Mouse (Mus musculus) testis, postnatal 14 days (tissue): ENCODE measurements at regions not wholly inside any gene's neighbourhood (a gene's known extent, or its start where the extent isn't known, plus 50 kb on each side); places are given as distances from the start of the nearest gene placed in this dataset.
A peak's percentile ranks its signal among the peaks of the same experiment; 100 is the strongest.

ENCODE experiments used
- DNase-seq: peaks from one replicate; pipeline ENCODE4 v3.0.0; 2021; ENCODE audit warnings: low spot score

DNA sequence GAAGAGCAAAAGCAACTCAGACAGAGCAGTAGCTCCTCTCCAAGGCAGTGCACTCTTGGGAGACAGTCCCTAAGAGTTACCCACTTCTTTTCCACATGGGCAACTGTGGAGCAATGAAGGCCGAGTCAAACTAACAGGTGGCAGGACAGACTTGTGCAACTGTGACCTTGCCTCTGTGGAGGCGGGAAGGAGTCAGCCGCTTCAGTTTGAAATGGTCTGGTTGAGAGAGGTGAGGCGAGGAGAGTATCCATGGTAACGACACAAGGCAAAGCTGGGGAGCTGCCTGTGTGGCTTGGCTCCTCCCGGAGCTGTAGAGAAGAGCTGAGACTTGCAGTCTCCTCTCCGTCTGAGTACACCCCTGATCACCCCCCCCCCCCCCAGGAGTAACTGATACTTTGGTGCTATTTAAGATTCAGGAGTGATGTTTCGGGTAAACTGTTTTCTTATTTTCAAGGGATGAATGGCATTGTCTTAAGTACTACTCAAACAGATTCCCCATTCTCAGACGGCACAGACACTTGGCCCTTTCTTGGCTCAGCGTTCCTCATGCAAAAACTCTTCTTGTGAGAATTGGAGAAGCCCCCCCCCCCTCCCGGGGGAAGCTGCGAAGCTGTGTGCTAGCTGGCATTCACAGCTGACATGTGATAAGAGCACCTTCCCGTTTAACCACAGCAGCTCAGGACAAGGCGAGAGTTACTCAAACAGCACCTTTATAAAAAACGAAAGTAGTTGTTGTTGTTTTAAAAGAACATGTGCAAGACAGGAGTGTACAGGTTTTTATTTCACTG is 54.9 kb upstream of the Chst1 start:
- DNase-seq, result no peak

DNA sequence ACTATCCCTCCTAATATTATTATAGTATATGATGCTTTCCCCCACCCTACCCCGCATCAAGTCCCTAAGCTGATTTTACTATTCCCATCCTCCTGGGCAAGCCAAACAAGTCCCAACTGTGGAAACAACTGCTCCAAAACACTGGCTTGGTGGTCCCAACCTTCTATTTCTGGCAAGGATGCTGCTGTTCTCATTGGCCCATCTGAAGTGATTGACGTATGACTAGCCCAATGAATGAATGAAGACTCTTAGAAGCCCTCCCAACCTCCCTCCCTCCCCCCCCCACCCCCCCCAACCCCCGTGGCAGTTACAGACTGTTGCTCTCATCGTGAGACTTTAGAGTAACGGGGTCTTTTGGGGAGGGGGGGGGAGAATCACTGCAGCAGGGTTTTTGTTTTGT is 58.7 kb upstream of the Chst1 start:
- DNase-seq, result peak; percentile 44

DNA sequence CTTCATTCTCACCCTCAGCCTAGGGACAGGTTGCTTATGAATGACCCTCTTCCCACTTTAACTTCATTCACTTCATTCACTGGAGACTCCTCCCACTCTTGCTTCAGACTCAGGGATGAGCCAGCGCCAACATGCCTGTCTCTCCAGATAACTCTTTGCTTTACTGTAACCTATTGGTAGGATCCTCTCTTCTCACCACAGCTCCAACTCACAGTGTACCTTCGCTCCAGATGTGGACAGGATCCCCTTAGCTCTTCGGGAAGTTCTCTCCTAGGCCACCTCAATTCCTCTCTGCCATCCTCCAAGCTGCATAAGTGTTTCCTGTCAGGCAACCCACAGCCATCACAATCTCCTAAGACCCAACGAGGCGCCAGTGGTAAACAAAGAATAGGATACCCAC is 67.5 kb upstream of the Chst1 start:
- DNase-seq, result no peak

DNA sequence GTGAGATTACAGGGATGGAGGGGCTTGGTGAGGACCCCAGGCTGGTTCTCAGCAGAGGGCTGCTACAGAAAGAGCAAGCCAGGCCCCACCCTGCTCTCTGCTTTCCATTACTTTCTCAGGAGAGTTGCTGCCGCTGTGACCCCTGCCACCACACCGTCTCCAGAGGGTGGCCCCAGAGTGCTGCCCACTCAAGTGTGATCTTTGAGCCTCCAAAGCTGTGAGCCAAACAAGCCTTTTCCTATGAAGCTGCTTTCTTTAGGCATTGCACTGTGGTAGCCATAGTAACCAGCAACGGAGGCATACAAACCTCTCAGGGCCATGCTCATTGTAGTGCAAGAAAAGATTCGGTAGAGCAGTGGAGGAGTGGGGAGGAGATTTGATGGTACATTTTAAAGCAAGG is 68.8 kb upstream of the Chst1 start:
- DNase-seq, result no peak

DNA sequence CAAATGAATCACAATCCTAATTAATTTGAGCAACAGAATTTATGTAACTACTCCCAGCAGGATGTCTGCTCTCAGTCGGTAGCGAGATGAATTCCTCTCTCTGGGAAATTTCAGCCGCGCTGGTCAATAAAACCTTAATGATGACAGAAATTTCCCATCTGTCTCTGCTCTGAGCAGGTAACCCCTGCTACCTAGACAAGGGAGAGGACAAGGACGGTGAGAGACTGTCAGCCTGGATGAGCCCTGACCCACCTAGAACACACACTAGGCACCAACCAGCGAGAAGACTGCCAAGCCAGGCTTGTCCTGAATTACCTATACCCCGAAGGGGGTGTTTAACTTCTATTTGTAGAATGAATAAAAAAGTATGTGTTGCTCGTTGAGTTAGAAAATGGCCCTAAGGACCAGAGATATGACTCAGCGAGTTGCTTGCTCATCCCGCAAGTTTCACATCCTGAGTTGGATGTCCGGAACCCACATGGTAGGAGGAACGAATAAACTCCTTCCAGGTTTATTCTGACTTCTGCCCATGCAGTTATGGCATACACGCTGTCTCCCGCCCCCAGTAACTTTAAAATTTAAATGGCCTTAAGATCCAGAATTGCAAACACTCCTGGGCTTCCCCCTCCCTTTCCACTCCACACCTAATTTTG is 69.5 kb upstream of the Slc35c1 start:
- no peak for DNase-seq

DNA sequence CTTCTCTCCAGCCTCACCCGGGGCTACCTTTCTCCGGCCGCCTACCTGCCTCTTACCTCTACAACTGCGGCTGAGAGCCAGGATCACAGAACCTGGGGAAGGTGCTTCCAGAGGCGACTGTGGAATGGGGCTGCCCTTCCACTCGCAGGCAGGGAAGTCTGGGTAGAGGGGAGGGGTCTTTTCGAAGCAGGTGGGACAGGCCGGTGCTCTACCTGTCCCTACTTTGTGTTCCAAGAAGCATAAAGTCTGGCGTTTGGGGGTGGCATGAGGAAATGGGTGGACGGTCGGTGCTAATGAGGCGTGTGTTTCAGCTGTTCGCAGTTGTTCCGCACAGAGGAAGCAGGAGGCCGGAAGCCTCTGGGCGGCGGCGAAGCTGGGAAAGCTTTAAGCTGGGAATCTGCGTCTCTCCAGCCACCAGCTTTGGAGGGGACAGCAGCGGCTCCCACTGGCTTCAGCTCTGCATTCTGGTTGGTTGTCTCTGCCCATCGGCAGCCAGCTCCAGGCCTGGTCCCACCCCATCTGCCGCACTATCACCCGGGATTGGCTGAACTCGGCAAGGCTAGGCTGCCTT is 68.8 kb upstream of the Slc35c1 start:
- peak; percentile 74 for DNase-seq

DNA sequence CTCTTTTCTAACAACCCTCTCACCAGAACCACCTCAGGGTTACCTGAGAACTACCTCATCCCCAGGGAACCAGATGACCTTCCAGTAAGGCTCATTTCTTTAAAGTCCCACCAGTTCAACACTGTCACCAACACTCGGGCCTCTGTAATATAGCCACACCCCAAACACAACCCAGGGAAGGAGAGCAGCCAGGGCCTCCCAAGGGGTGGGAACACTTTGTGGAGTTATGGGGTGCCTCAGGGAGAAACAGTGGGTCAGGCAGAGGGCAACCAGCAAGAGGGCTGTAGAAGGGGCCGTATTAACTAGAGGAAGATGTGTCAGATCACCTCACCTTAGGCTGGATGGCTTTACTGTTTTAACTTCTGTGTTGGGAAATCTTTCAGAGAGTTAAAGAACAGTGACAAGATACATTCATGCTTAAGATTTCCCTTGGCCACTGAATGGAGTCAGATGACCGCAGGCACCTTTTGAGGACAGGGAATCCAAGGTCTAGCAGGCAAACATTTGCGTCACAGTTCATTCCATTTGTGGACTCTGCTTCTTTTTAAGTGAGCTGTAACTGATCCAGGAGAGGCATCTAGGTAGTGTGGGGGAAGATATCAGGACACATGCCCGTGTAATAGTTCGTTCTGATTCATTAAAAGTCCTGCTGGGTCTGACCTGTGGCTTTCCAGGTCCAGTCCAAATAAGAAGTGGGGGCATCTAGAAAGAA is 67.9 kb upstream of the Slc35c1 start:
- DNase-seq, result no peak

DNA sequence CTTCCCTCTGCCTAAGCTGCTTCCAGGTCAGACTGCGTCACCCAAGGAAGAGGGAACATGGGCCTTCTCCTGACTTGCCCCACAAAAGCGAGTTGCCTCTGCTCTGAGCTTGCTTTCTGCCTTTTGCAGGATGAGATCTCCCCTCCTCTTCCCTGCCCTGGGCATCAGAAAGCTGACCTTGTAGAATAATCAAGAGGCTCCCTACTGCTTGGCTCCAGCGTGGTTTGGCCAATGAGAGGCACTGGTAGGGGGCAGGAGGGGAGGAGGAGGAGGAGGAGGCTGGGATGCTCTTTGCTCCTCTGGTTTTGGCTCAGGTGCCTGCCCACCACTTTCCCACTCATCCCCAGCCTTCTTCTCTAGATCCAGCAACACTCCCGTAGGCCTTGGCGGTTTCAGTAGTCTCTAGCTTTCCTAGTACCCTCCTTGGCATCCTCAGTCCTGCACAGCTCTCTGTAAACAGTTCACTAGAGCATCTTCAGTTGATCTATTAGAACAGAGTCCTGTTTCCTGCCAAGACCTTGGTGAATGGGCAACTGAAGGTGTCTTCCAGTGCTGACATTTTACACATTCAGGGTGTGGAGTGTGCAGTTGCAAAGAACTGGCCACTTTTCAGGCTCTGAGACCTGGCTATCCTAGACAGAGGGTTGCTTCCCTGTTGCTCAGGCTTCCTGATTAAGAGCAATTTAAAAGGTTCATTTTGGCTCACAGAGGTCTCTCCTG is 66.5 kb upstream of the Slc35c1 start:
- DNase-seq, result no peak

DNA sequence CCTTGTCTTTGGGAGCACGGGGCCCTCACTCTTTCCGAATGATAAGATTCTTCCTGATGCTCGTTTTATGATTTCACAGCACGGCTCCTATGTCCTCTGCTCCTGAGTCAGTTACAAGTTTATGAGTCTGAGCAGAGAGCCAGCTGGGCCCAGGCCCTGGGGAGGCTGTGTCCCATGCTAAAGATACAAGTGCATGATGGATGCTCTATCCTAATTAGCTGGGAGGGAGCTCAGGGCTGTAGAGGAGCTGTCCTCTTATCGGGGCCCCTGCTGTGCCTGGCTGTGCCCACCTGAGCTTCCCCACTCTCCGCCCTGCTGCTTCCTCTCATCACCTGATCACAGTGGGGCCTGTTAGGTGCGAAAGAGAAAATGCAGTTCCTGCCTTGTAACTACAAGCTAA is 65.3 kb upstream of the Slc35c1 start:
- no peak for DNase-seq

DNA sequence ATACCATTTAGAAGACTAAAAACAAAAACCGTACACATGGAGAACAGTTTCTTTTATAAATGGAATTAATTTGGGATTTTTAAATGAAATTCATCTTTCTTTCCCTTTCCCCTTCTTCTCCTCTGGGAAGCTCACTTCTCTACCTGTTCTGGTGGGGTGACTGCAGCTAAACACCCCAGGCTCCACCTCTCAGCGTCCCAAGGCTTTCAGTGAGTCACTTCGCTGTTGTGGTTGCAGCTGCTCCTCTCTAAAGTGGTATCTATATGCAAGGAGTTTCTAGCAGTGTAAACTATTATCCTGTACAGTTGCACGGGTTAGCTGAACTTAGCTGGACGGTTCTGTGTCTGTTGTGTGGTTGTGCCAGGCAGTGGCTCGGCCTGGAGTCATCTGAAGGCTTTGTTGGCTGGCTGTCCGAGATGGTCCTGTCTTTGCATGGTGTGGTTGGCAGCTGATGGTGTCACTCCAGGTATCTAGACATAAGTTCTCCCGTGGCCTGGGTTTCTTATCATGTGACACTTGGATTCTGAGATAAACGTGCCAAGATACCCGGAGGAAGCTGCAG is 64.8 kb upstream of the Slc35c1 start:
- no peak for DNase-seq

DNA sequence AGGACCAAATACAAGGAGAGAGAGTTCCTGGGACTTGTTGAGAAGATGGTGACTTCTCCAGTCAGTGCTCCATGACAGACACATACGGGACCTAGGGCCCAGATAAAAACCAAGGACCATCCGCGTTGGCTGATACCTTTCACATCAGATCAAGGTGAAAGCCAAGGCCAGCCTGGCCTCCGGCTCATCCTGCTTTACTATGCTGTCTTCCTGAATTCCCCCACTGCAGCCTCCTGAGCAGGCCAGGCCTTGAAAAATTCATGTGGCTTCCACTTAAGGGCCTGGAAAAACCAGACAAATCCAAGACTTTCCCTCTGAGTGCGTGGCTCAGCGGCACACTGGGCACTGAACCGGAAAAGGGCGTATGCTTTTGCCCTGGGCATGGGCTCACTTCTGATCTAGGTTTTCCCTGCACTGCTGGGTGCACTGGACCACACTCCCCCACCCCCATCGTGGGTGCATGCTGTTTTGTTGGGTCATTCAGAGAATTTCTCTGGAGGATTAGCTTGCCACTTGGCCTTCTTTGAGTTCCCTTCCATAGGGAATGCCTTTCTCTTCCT is 64.1 kb upstream of the Slc35c1 start:
- no peak for DNase-seq

DNA sequence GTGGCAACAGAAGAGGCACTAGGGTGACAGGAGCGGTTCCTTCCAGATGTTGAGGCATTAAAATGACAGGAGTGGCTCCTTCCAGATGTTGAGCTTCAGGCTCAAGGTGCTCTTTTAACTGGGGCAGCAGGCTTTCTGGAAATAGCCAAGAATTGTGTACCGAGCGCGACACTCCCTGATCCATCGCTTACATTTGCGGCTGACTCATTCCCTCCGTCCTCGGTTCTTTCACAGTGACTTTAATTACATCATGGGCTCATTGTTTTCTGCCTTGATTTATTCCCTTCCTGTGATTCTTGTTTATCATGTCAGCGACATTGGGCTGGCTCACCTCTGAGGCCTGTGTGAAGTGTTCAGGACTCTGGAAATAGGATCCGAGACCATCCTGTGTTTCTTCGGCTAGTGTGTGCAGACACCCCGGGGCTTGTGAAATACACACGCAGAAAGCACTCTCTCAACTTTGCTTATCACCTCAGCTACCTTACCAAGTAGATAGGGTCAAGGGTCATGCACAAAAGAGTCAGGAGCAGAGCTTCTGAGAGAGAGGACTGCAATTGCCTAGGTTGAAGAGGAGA is 63.1 kb upstream of the Slc35c1 start:
- no peak for DNase-seq

DNA sequence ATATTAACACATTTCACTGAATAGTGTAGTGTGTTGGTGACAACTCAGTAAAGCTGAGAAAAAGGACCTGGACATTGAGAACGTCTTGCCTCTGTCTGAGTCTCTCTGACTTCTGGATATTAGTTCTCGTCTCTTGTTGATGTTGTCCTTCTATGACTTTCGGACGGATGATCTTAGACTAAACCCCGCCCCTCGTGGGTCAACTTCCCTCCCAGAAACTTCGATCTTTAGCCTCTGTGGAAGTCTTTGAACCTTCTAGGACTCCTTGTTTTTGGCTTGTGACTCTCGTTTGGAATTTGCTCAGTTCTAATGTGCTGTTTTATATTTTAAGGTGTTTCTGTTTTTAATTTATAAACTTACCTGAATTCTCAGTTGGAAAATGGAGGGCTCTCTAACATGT is 61.2 kb upstream of the Slc35c1 start:
- no peak for DNase-seq

DNA sequence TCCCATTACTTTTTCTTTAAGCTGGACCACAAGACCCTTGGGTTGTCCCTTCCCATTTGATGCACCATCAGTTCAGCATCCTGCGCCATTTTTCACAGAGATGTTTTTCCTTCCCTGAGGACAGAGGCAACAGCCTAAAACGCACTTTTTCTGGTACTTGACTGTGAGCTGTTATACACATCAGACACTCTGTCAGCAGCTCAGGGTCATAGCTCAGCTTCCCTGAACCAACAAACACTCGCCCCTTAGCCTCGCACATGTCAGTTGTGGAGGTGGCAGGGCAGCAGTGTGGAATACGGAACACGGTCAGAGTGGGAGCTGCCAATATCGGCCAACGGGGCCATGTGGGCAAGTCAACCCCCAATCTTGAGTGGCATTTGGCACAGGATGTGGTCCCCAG is 59.1 kb upstream of the Slc35c1 start:
- DNase-seq, result no peak

DNA sequence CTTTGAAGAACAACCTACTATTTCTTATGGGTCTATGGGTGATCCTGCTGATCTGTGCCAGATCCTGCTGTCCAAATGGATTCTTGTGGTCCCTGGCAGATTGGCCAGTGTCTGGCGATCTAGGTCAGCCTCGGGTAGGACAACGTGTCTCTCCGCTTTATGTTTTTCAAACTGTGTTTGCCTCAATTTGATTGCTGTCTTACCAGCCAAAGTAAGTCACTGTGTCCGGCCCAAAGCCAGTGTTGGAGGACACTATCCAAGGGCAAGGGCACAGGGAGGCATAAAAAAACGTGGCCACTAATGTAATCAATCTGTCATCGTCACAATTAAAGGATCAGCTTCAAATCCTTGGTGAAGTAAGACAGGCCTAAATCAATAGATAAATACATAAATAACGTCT is 58.6 kb upstream of the Slc35c1 start:
- DNase-seq, result no peak

DNA sequence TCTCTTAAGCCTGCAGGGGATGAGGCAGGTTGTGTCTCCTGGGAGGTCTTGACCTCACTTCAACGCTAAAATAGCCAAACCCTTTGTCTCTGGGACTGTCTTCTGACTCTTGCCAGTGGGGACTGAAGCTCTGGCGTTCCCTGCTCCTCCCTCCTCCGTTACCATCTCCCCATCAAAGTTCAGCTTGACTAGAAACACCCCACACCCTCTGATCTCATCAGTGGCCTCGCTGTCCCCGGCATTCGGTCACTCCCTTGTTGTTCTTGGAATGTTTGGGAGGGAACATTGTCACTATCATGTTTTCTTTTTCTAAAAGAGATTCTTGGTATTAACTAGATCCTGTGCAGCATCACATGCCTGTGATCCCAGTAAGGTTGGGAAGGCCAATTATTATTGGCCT is 54.6 kb upstream of the Slc35c1 start:
- DNase-seq, result no peak

DNA sequence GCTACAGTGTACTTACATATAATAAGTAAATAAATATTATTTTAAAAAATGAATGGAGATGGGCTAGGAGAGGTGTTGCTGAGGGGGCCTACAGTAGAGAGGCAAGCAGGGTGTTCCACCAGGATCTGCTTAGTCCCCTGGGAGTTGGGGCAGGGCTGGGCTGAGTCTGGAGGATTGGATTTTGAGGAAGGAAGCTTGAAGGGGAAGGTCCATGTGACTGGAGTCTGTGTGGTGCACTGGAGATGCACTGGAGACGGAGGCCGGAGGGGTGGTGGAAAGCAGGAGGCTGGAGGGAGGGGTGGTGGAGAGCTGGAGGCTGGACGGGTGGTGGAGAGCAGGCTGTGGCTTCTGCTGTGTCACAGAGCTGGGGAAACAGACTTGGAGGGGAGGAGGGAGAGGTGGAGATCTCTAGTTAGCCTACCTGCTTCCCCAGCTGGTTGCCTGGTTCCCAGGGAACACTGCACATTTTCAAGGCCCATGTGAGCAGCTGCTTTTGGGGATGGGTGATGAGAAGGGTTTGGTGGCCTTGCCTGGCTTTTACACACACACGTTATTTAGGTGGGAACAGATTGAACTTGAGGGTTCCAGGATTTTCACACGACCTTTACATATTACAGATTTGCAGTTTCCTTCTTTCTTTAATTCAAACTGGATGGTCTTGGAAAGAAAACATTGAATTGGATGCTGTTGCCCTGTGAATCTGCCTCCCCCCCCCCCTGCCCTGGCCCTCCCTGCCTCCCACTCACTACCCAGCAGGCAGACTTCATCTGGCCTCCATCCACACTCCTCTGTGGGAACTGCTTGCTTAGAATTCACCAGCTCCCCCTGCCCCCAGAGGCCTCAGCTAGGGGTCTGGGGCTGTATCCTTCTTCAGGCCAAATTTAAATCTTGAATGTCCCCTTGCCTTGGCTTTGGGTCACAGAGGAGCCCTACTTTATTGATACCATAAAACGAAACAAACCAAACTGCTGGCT is 51.7 kb upstream of the Slc35c1 start:
- DNase-seq, result no peak
